Comparison of ENCODE assay signal across 26 mouse cellular contexts in genomic region chr10:88409751-88410150, GRCm38 (mm10). TPM values are rescaled to one million over a fixed set of nuclear protein-coding genes. Genes with fewer than 3 reads are reported as not detected.
"Had no signal": no experiment of that assay in that cellular context is flagged by ENCODE, and none has a peak within 500 bp of the region (broad histone marks: within the 10 kb centered on the region; RNA-seq: fewer than 3 reads in every experiment).

No protein-coding gene starts in this region.

- H3K4me3 ChIP-seq: limb, embryonic 10.5 days; limb, embryonic 13.5 days; liver, embryonic 12.5 days; liver, embryonic 15.5 days; lung, embryonic 15.5 days; megakaryocyte, embryonic 14.5 days; midbrain, embryonic 10.5 days; midbrain, embryonic 13.5 days; myocyte; neural tube, embryonic 13.5 days had no signal

- H3K9ac ChIP-seq: limb, embryonic 13.5 days; liver, embryonic 12.5 days; liver, embryonic 15.5 days; lung, embryonic 15.5 days; midbrain, embryonic 13.5 days; neural tube, embryonic 13.5 days had no signal

- DNase-seq: kidney, adult 18-20 months; kidney, adult 9 months; kidney, postnatal 14 days; kidney, postnatal 4 days; liver; lung, adult 18-20 months; lung, postnatal 10 days; lung, postnatal 36 days; retina, postnatal 1 day; thymus, postnatal 25 days had no signal

- H3K4me1 ChIP-seq: limb, embryonic 13.5 days; liver, embryonic 12.5 days; liver, embryonic 15.5 days; lung, embryonic 15.5 days; megakaryocyte, embryonic 14.5 days; midbrain, embryonic 10.5 days; midbrain, embryonic 13.5 days; neural tube, embryonic 13.5 days had no signal

- H3K27ac ChIP-seq: limb, embryonic 10.5 days; limb, embryonic 13.5 days; liver, embryonic 12.5 days; liver, embryonic 15.5 days; lung, embryonic 15.5 days; midbrain, embryonic 10.5 days; midbrain, embryonic 13.5 days; neural tube, embryonic 13.5 days; stomach, postnatal 0 days had no signal

- H3K36me3 ChIP-seq: limb, embryonic 10.5 days; lung, embryonic 15.5 days; midbrain, embryonic 10.5 days; midbrain, embryonic 13.5 days; neural tube, embryonic 13.5 days had no signal

- H3K27me3 ChIP-seq: limb, embryonic 13.5 days; liver, embryonic 12.5 days; liver, embryonic 15.5 days; lung, embryonic 15.5 days; megakaryocyte, embryonic 14.5 days; midbrain, embryonic 13.5 days; neural tube, embryonic 13.5 days had no signal

RNA-seq across cellular contexts. Expression of gene Sycp3, which starts 49.6 kb away (rescaled TPM):
- total RNA-seq: neutrophil, adult 5-6 weeks had no signal
- polyA plus RNA-seq: kidney, embryonic 16.5 days; limb, embryonic 13.5 days; liver, embryonic 12.5 days; myocyte; neural tube, embryonic 13.5 days; small intestine, adult 2 months; spleen, adult 2 months; stomach, embryonic 14.5 days had no signal
